Mouse (Mus musculus) forebrain, embryonic 11.5 days (tissue): ENCODE measurements around the gene Ninj1. TPM values are rescaled to one million over a fixed set of nuclear protein-coding genes. Genes with fewer than 3 reads are reported as not detected.

Source experiments
- ATAC-seq: fragments of 200-750 bp; cut with Nextera tagmentation; replicated peaks from 2 replicates; pipeline ENCODE4 v1.8.0; 2017; ENCODE audit warnings: moderate TSS enrichment; ENCODE audit not compliant: low FRiP score
- DNase-seq: peaks from one replicate; pipeline ENCODE4 v3.0.0-alpha.2; 2017; ENCODE audit warnings: low spot score
- H3K27ac ChIP-seq: fragments of 300-500 bp; sonication (generic); 2 replicates; pipeline ENCODE4 v1.5.1; 2014; ENCODE audit warnings: low read depth, low read length
- H3K27me3 ChIP-seq: fragments of 300-500 bp; sonication (generic); 2 replicates; pipeline ENCODE4 v1.6.1; 2014; ENCODE audit warnings: mild to moderate bottlenecking, low read length, mixed read lengths; ENCODE audit not compliant: control insufficient read depth, insufficient read depth
- H3K36me3 ChIP-seq: fragments of 300-500 bp; sonication (generic); 2 replicates; pipeline ENCODE4 v1.6.1; 2014; ENCODE audit warnings: mild to moderate bottlenecking, low read length, moderate library complexity, mixed read lengths; ENCODE audit not compliant: control insufficient read depth, insufficient read depth
- H3K4me1 ChIP-seq: fragments of 300-500 bp; sonication (generic); replicated peaks from 2 replicates; pipeline ENCODE4 v1.6.1; 2014; ENCODE audit warnings: low read length, mixed read lengths; ENCODE audit not compliant: control insufficient read depth, insufficient read depth
- H3K4me2 ChIP-seq: fragments of 300-500 bp; sonication (generic); 2 replicates; pipeline ENCODE4 v1.6.1; 2014; ENCODE audit warnings: low read depth, mild to moderate bottlenecking, low read length, moderate library complexity, mixed read lengths; ENCODE audit not compliant: severe bottlenecking
- H3K4me3 ChIP-seq: fragments of 300-500 bp; sonication (generic); 2 replicates; pipeline ENCODE4 v1.5.1; 2014; ENCODE audit warnings: low read depth, low read length
- H3K9ac ChIP-seq: fragments of 300-500 bp; sonication (generic); 2 replicates; pipeline ENCODE4 v1.6.1; 2014; ENCODE audit warnings: low read length
- H3K9me3 ChIP-seq: fragments of 300-500 bp; sonication (generic); 2 replicates; pipeline ENCODE4 v1.6.1; 2016; ENCODE audit warnings: low read length, mixed read lengths; ENCODE audit not compliant: control insufficient read depth
- WGBS: fragments of 180-500 bp; shearing (Covaris S2); extraction: QIAGEN DNeasy Blood & Tissue Kit; methylation state at CpG from one replicate; pipeline ENCODE4 v1.1.7; 2014; 5-methylcytosine and 5-hydroxymethylcytosine counted together
- polyA plus RNA-seq: library from polyadenylated mRNA; unstranded; fragments of >200 nt; fragmentation: Nextera tagmentation; extraction: Ambion mirVana; gene quantifications from 2 replicates; pipeline ENCODE4 v1.2.1, GENCODE M21; 2014

Ninj1 gene
- polyA plus RNA-seq, 1 experiment from 2014 or later: 19.6 TPM

GRCm38 (mm10) chr13:49238737-49239136 is 51.5 kb downstream of the Ninj1 start:
- no peaks in the 10 kb centered on the region for H3K36me3 ChIP-seq
- no peak overlapping the region for H3K4me2 ChIP-seq
- no peak overlapping the region for H3K9ac ChIP-seq
- no peaks in the 10 kb centered on the region for H3K4me1 ChIP-seq
- WGBS: 92% methylated on average over 8 of the region's 8 CpGs
- H3K4me3 ChIP-seq: no peak overlapping the region
- no peak for ATAC-seq
- no peaks in the 10 kb centered on the region for H3K9me3 ChIP-seq
- DNase-seq: no peak
- H3K27me3 ChIP-seq: no peaks in the 10 kb centered on the region
- H3K27ac ChIP-seq: no peak overlapping the region

DNA sequence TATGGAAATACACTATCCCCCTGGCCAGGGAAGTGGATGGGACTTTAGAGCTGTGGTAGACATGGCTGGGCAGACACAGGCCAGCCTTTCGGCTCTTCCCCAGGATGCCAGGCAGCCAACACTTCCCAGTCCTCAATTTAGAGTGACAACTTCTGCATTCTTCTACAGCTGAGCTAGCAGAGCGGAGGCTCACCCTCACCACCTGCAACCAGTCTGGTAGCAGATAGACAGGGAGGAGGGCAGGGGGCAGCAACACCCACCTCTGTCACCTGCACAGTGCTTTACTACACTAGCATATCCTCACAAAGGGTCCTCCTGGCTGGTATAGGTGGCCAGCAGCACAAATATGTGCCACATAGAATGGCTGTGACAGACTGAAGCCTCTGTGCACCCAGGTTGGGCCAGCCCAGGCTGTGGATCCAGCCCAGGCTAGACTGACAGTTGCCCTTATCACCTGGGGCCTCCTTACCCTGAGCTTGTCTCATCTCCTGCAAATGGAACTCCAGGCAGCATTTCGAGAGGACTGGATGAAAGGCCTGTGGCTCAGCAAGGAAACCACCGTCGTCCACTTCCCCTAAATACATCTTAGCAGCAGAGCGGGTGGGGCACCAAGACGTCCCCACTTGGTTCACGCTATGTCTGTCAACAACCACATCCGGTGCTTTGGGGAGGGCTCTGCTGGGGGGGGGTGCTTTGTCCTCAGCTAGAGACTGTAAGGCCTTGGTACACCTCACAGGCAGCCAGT is 55.2 kb downstream of the Ninj1 start:
- Histone ChIP-seq H3K36me3 (no peaks in the 10 kb centered on the region), H3K9me3 (no peaks in the 10 kb centered on the region), H3K27me3 (peaks cover 17% of the 10 kb centered on the region), H3K4me2 (no peak overlapping the region), H3K9ac (no peak overlapping the region), H3K4me3 (no peak overlapping the region), H3K27ac (no peak overlapping the region), H3K4me1 (0 out of 2 replicates have a peak, but pooled peaks cover 2% of the 10 kb centered on the region)
- DNase-seq (no peak), ATAC-seq (no peak)
- 83% methylated on average over 9 of the region's 9 CpGs for WGBS

DNA sequence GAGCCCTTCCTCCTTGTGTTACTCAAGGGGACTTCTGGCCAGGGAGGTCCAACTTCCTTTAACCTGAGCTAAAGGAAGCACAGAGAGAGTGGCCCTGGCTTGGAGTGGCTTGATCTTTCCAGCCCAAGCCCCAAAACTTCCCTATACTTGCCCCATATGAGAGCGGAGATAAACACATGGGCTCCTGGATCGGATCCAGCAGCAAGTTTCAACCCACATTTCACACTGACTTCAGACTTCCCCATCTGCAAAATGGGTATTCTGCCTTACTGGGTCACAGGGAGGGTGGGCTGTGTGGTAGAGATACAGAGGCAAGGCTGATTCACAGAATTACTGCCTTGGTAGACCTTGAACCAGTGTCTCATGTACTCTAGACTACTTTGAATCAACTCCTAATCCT is 56.2 kb downstream of the Ninj1 start:
- Histone ChIP-seq H3K4me3 (no peak overlapping the region), H3K4me1 (0 out of 2 replicates have a peak, but pooled peaks cover 6% of the 10 kb centered on the region), H3K27me3 (peaks cover 26% of the 10 kb centered on the region), H3K27ac (no peak overlapping the region), H3K9ac (no peak overlapping the region), H3K36me3 (no peaks in the 10 kb centered on the region), H3K4me2 (no peak overlapping the region), H3K9me3 (no peaks in the 10 kb centered on the region)
- DNase-seq (no peak), ATAC-seq (no peak)
- 96% methylated on average over 2 of the region's 2 CpGs for WGBS

- no peaks in the 10 kb centered on the region for H3K36me3 ChIP-seq
- DNase-seq (no peak), ATAC-seq (no peak)
- no peak overlapping the region for H3K9ac ChIP-seq
- 0 out of 2 replicates have a peak, but pooled peaks cover 6% of the 10 kb centered on the region for H3K4me1 ChIP-seq
- no peak overlapping the region for H3K4me3 ChIP-seq
- WGBS: 46% methylated on average over 4 of the region's 4 CpGs
- H3K27ac ChIP-seq: no peak overlapping the region
- no peaks in the 10 kb centered on the region for H3K9me3 ChIP-seq
- peaks cover 28% of the 10 kb centered on the region for H3K27me3 ChIP-seq
- no peak overlapping the region for H3K4me2 ChIP-seq
These were observed 58.0 kb downstream of the Ninj1 start for GRCm38 (mm10) chr13:49245251-49245650.

Other genes starting within 250 kb of the Ninj1 start
- 20.4 and 22.5 TPM in 2 replicates for gene Fam120a, start 219.5 kb upstream of the Ninj1 start, polyA plus RNA-seq
- gene Wnk2, start 39.5 kb upstream of the Ninj1 start, polyA plus RNA-seq: 10.3 and 10.7 TPM in 2 replicates
- 18.9 and 19.6 TPM in 2 replicates for gene Card19, start 28.6 kb downstream of the Ninj1 start, polyA plus RNA-seq
- gene Susd3, start 61.2 kb downstream of the Ninj1 start, polyA plus RNA-seq: 0.32 and 1.4 TPM in 2 replicates
- 1.7 and 2.1 TPM in 2 replicates for gene Fgd3, start 132.8 kb downstream of the Ninj1 start, polyA plus RNA-seq
- 35.7 and 38.5 TPM in 2 replicates for gene Bicd2, start 154.1 kb downstream of the Ninj1 start, polyA plus RNA-seq
- gene Ippk, start 233.8 kb downstream of the Ninj1 start, polyA plus RNA-seq: 16.6 and 16.9 TPM in 2 replicates